Mouse (Mus musculus) cerebellum, adult 2 months (tissue): ENCODE measurements around the gene Dop1a. TPM values are rescaled to one million over a fixed set of nuclear protein-coding genes. Genes with fewer than 3 reads are reported as not detected.

Experiments
- DNase-seq, 2 experiments: peaks; one replicate each; pipeline ENCODE4 v3.0.0; 2021
- H3K27ac ChIP-seq: fragments of 200-500 bp; 2 replicates; pipeline ENCODE4 v1.5.1; 2012; ENCODE audit warnings: low read length, control low read depth, inconsistent platforms; ENCODE audit not compliant: insufficient read depth
- H3K27me3 ChIP-seq: fragments of 200-500 bp; 2 replicates; pipeline ENCODE4 v1.6.1; 2012; ENCODE audit warnings: inconsistent platforms, mild to moderate bottlenecking, low read length, moderate library complexity; ENCODE audit not compliant: control insufficient read depth, insufficient read depth
- H3K4me1 ChIP-seq: fragments of 200-500 bp; 2 replicates; pipeline ENCODE4 v1.6.1; 2011; ENCODE audit warnings: low read length; ENCODE audit not compliant: control insufficient read depth, insufficient read depth
- H3K4me3 ChIP-seq: fragments of 200-500 bp; replicated peaks from 2 replicates; pipeline ENCODE3; 2011; ENCODE audit warnings: mild to moderate bottlenecking, low read depth, low read length, control low read depth; ENCODE audit not compliant: insufficient read depth
- CTCF ChIP-seq: fragments of 200-500 bp; IDR thresholded peaks from 2 replicates; pipeline ENCODE4 v1.5.1; 2011; ENCODE audit warnings: low read depth, mild to moderate bottlenecking, control low read depth, low read length, moderate library complexity, borderline replicate concordance; ENCODE audit not compliant: insufficient read depth
- POLR2A ChIP-seq: fragments of 200-500 bp; IDR thresholded peaks from 2 replicates; pipeline ENCODE4 v1.6.1; 2011; ENCODE audit warnings: low read length, control low read depth, borderline replicate concordance; ENCODE audit not compliant: insufficient read depth
- WGBS: fragments of 180-500 bp; shearing (Covaris S2); methylation state at CpG from one replicate; pipeline ENCODE4 v1.1.7; 2018; 5-methylcytosine and 5-hydroxymethylcytosine counted together
- polyA plus RNA-seq: library from polyadenylated mRNA; depleted of rRNA; stranded (reverse); fragments of >200 nt; gene quantifications from 2 replicates; pipeline ENCODE4 v1.2.3, GENCODE M21; 2012

The Dop1a gene
- polyA plus RNA-seq, 1 experiment, result 53.1 TPM

- 92% methylated on average over 4 of the region's 4 CpGs for WGBS
- Histone ChIP-seq H3K4me1 (peaks cover 5% of the 10 kb centered on the region; the same call in 1 of the 2 replicates), H3K27ac (no peak overlapping the region), H3K4me3 (no peak overlapping the region), H3K27me3 (no peaks in the 10 kb centered on the region; the same call in 1 of the 2 replicates)
- DNase-seq, result no peak
- no peak for TF ChIP-seq POLR2A
- TF ChIP-seq CTCF, result no peak
Observed at GRCm38 (mm10) chr9:86442248-86442647, 24.7 kb upstream of the Dop1a start.

- Histone ChIP-seq H3K4me1 (peaks cover 9% of the 10 kb centered on the region), H3K4me3 (no peak overlapping the region), H3K27ac (no peak overlapping the region), H3K27me3 (no peaks in the 10 kb centered on the region; the same call in 1 of the 2 replicates)
- WGBS, result 78% methylated on average over 7 of the region's 7 CpGs
- TF ChIP-seq POLR2A (no peak), CTCF (no peak)
- DNase-seq, result no peak
Observed at GRCm38 (mm10) chr9:86446847-86447246, 20.1 kb upstream of the Dop1a start.

GRCm38 (mm10) chr9:86447431-86447830 is 19.5 kb upstream of the Dop1a start:
- DNase-seq, result no peak
- Histone ChIP-seq H3K4me1 (peaks cover 9% of the 10 kb centered on the region), H3K27ac (no peak overlapping the region), H3K4me3 (no peak overlapping the region), H3K27me3 (no peaks in the 10 kb centered on the region; the same call in 1 of the 2 replicates)
- TF ChIP-seq CTCF, result no peak
- no peak for TF ChIP-seq POLR2A
- 70% methylated on average over 8 of the region's 8 CpGs for WGBS

- Histone ChIP-seq H3K27ac (no peak overlapping the region), H3K4me3 (no peak overlapping the region), H3K27me3 (no peaks in the 10 kb centered on the region; the same call in 1 of the 2 replicates), H3K4me1 (peaks cover 9% of the 10 kb centered on the region)
- DNase-seq, result peak; percentile 76 to 84
- WGBS, result 8% methylated on average over 11 of the region's 11 CpGs
- TF ChIP-seq POLR2A (no peak), CTCF (peak; percentile 98)
Observed at GRCm38 (mm10) chr9:86449581-86449980, 17.4 kb upstream of the Dop1a start.

GRCm38 (mm10) chr9:86451094-86451493 is 15.9 kb upstream of the Dop1a start:
- Histone ChIP-seq H3K4me3 (no peak overlapping the region), H3K27ac (no peak overlapping the region), H3K4me1 (peaks cover 9% of the 10 kb centered on the region), H3K27me3 (no peaks in the 10 kb centered on the region; the same call in 1 of the 2 replicates)
- TF ChIP-seq CTCF (no peak), POLR2A (no peak)
- 41% methylated on average over 6 of the region's 6 CpGs for WGBS
- DNase-seq, result no peak

GRCm38 (mm10) chr9:86451617-86452016 is 15.3 kb upstream of the Dop1a start:
- Histone ChIP-seq H3K4me1 (peaks cover 9% of the 10 kb centered on the region), H3K4me3 (peak overlapping the region; percentile 3), H3K27ac (no peak overlapping the region), H3K27me3 (no peaks in the 10 kb centered on the region)
- WGBS, result under 1% methylated on average over 13 of the region's 13 CpGs
- peak; percentile 55 to 65 for DNase-seq
- TF ChIP-seq CTCF (peak; percentile 91), POLR2A (no peak)

GRCm38 (mm10) chr9:86453626-86454025 is 13.3 kb upstream of the Dop1a start:
- DNase-seq, result no peak
- TF ChIP-seq POLR2A (no peak), CTCF (no peak)
- 92% methylated on average over 3 of the region's 3 CpGs for WGBS
- no peaks in the 10 kb centered on the region for H3K4me1 ChIP-seq
- H3K27me3 ChIP-seq, result no peaks in the 10 kb centered on the region
- H3K4me3 ChIP-seq, result no peak overlapping the region
- H3K27ac ChIP-seq, result no peak overlapping the region

- DNase-seq, result peak; percentile 89 to 95
- H3K27ac ChIP-seq, result peak within 1 kb of the TSS; percentile 68
- peak; percentile 70; the same call in 1 of the 2 replicates for TF ChIP-seq POLR2A
- peak; percentile 69 for TF ChIP-seq CTCF
- no peaks in the 10 kb centered on the region for H3K27me3 ChIP-seq
- peak within 1 kb of the TSS; percentile 65 for H3K4me3 ChIP-seq
- H3K4me1 ChIP-seq, result no peaks in the 10 kb centered on the region
- 1% methylated on average over 70 of the region's 70 CpGs for WGBS
Observed at GRCm38 (mm10) chr9:86464151-86465105, 2.5 kb upstream of the Dop1a start, which contains the start of gene Ube2cbp. Ube2cbp (minus strand) TSS chr9:86464950.

GRCm38 (mm10) chr9:86475956-86476355 is 9.0 kb downstream of the Dop1a start:
- Histone ChIP-seq H3K27ac (no peak overlapping the region), H3K4me1 (0 out of 2 replicates have a peak, but pooled peaks cover 3% of the 10 kb centered on the region), H3K27me3 (no peaks in the 10 kb centered on the region), H3K4me3 (no peak overlapping the region)
- TF ChIP-seq POLR2A, result no peak
- TF ChIP-seq CTCF, result no peak
- no peak for DNase-seq
- 92% methylated on average over 4 of the region's 4 CpGs for WGBS
